Mouse (Mus musculus): ENCODE results near the gene Hist2h4. TPM values are rescaled to one million over a fixed set of nuclear protein-coding genes. Genes with fewer than 3 reads are reported as not detected.

The Hist2h4 gene
- polyA plus RNA-seq, 1 experiment = 0.42 TPM

DNA sequence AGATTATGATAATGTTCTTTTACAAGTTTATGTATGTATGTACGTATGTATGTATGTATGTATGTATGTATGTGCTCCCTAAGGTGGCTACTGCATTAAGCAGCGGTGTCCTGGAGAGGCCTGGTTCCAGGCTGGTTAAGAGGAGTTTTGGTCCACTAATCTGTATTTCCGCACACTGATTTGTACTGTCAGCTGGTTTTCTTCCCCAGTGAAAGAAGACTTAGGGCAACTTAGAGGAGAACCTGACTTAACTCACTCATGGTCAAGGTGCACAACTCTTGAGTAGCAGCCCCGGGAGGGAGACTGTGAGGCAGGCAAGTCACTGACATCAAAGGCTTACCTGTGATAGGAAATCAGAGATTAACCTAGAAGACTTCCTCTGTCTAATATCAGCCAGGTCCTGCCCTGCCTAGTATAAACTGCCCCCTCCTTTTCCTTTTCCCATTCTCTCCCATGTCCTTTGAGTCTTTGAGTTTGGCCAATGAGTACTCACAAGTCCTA lies 26.2 kb downstream of the Hist2h4 start:
- Histone ChIP-seq H3K36me3 (ENCODE audit: control insufficient read depth, insufficient read depth, low read length) (no peaks in the 10 kb centered on the region), H3K27me3 (ENCODE audit: control insufficient read depth, insufficient read depth, low read length) (no peaks in the 10 kb centered on the region), H3K27ac (ENCODE audit: control insufficient read depth, insufficient read depth, low read depth, low read length) (no peak overlapping the region), H3K4me3 (ENCODE audit: control insufficient read depth, low read depth, low read length) (peak overlapping the region; percentile 85), H3K4me1 (ENCODE audit: control insufficient read depth, insufficient read depth, low read length) (peaks cover 5% of the 10 kb centered on the region; the same call in 1 of the 2 replicates)
- TF ChIP-seq POLR2A (IDR thresholded peaks at IDR 0.05; ENCODE audit: control insufficient read depth, low read depth, low read length) = no peak
- TF ChIP-seq CTCF (IDR thresholded peaks at IDR 0.05; ENCODE audit: control insufficient read depth, insufficient read depth, insufficient replicate concordance, low read depth, low read length) = no peak

DNA sequence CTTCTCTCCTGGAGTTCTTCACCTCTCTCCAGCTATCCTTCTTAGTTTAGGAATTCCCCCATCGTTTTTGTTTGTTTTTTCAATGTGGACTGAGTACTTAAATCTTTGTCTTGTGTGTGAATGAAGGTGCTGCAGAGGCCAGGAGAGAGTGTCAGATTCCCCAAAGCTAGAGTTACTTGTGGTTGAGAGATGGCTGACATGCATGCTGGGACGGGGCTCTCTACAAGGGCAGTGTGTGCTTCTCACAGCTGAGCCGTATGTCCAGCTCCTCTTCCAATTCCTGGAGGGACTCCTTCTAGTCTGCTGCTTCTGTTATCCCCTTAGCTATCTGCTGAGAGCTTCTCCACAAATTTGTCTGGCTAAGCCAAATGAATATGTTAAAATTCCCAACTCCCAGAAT lies 27.3 kb downstream of the Hist2h4 start:
- H3K4me3 ChIP-seq (ENCODE audit: control insufficient read depth, low read depth, low read length) = no peak overlapping the region
- no peaks in the 10 kb centered on the region for H3K36me3 ChIP-seq (ENCODE audit: control insufficient read depth, insufficient read depth, low read length)
- H3K27me3 ChIP-seq (ENCODE audit: control insufficient read depth, insufficient read depth, low read length) = no peaks in the 10 kb centered on the region
- no peak for TF ChIP-seq CTCF (IDR thresholded peaks at IDR 0.05; ENCODE audit: control insufficient read depth, insufficient read depth, insufficient replicate concordance, low read depth, low read length)
- TF ChIP-seq POLR2A (IDR thresholded peaks at IDR 0.05; ENCODE audit: control insufficient read depth, low read depth, low read length) = no peak
- no peak overlapping the region for H3K27ac ChIP-seq (ENCODE audit: control insufficient read depth, insufficient read depth, low read depth, low read length)
- H3K4me1 ChIP-seq (ENCODE audit: control insufficient read depth, insufficient read depth, low read length) = peaks cover 4% of the 10 kb centered on the region; the same call in 1 of the 2 replicates

DNA sequence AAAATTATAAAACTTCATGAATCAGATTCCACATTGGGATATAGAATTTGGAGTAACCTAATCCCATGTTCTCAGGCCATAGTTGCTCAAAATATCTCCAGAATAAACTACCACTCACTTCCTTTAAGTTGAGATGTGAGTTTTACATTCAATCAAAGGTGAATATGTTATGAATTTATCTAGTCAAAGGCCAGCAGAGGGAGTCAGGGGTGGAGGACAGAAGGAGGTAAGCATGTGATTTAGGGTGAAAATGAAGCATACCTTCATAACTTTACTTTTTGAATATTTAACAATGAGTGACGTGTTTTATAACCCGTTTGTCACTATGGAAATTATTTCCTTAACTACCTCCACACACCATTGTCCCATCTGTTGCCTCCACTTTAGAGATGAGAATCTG lies 28.2 kb downstream of the Hist2h4 start:
- no peaks in the 10 kb centered on the region for H3K27me3 ChIP-seq (ENCODE audit: control insufficient read depth, insufficient read depth, low read length)
- TF ChIP-seq POLR2A (IDR thresholded peaks at IDR 0.05; ENCODE audit: control insufficient read depth, low read depth, low read length) (no peak), CTCF (IDR thresholded peaks at IDR 0.05; ENCODE audit: control insufficient read depth, insufficient read depth, insufficient replicate concordance, low read depth, low read length) (no peak)
- H3K27ac ChIP-seq (ENCODE audit: control insufficient read depth, insufficient read depth, low read depth, low read length) = no peak overlapping the region
- H3K4me3 ChIP-seq (ENCODE audit: control insufficient read depth, low read depth, low read length) = no peak overlapping the region
- H3K36me3 ChIP-seq (ENCODE audit: control insufficient read depth, insufficient read depth, low read length) = no peaks in the 10 kb centered on the region
- H3K4me1 ChIP-seq (ENCODE audit: control insufficient read depth, insufficient read depth, low read length) = peaks cover 3% of the 10 kb centered on the region; the same call in 1 of the 2 replicates

DNA sequence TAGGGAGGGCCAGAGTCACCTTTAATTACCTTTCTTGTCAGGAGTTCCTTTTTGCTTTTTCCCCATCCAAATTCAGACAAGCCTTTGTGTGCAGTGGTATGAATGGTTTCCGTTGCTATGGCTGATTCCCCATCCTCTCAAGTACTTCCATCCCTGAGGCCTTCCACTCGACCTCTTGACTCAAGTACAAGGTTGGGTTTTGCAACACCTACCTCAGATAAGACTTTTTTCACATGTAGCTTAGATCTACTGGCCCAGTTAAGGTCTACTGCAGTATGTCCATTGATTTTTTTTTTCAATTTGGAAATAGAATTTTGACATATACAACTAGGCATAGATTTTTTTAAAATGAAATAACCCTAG lies 31.4 kb downstream of the Hist2h4 start:
- no peaks in the 10 kb centered on the region for H3K36me3 ChIP-seq (ENCODE audit: control insufficient read depth, insufficient read depth, low read length)
- no peak overlapping the region for H3K4me3 ChIP-seq (ENCODE audit: control insufficient read depth, low read depth, low read length)
- H3K27ac ChIP-seq (ENCODE audit: control insufficient read depth, insufficient read depth, low read depth, low read length) = no peak overlapping the region; the same call in 1 of the 2 replicates
- no peaks in the 10 kb centered on the region for H3K27me3 ChIP-seq (ENCODE audit: control insufficient read depth, insufficient read depth, low read length)
- H3K4me1 ChIP-seq (ENCODE audit: control insufficient read depth, insufficient read depth, low read length) = no peaks in the 10 kb centered on the region
- TF ChIP-seq CTCF (IDR thresholded peaks at IDR 0.05; ENCODE audit: control insufficient read depth, insufficient read depth, insufficient replicate concordance, low read depth, low read length) (no peak), POLR2A (IDR thresholded peaks at IDR 0.05; ENCODE audit: control insufficient read depth, low read depth, low read length) (no peak)

DNA sequence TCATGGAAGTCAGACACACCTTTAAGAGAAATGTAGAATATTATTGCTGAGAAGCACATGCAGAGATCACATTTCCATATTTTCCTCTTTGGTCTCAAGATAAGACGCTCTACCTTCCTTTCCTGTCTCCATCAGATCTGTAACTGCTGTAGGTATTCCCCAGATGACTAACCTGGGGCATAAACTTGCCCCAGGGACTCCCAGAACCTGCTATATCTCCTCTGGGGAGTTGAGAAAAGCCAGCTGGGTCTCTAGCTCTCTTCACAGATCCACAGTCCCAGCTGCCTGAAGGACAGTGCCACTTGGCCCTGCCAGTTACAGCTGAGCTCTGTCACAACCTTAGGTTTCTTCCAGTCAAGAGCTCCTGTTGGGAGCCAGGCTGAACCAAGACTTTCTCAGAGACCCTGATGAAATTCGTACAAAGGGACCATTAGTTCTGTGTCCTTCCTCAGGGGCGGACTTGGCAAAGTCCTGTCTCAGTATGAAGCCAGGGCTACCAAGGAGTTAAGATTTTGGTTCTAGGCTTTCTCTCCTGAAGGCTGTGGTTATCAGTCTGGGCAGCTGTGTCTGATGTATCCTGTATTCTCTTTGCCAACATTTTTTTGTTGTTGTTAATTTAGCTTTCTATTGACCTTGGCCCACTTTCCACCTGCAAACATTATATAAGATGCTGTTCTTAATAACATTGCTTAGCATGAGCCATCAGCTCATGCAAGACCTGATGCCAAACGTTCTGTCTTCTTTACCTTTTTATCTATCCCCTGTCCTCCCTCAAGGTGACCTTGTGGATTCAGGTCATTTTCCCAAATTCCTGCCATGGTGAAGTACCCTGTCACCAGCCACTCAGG lies 32.0 kb downstream of the Hist2h4 start:
- Histone ChIP-seq H3K27me3 (ENCODE audit: control insufficient read depth, insufficient read depth, low read length) (no peaks in the 10 kb centered on the region), H3K36me3 (ENCODE audit: control insufficient read depth, insufficient read depth, low read length) (no peaks in the 10 kb centered on the region), H3K27ac (ENCODE audit: control insufficient read depth, insufficient read depth, low read depth, low read length) (peak overlapping the region; percentile 40; the same call in 1 of the 2 replicates), H3K4me3 (ENCODE audit: control insufficient read depth, low read depth, low read length) (no peak overlapping the region), H3K4me1 (ENCODE audit: control insufficient read depth, insufficient read depth, low read length) (no peaks in the 10 kb centered on the region)
- TF ChIP-seq POLR2A (IDR thresholded peaks at IDR 0.05; ENCODE audit: control insufficient read depth, low read depth, low read length) = no peak
- TF ChIP-seq CTCF (IDR thresholded peaks at IDR 0.05; ENCODE audit: control insufficient read depth, insufficient read depth, insufficient replicate concordance, low read depth, low read length) = no peak

DNA sequence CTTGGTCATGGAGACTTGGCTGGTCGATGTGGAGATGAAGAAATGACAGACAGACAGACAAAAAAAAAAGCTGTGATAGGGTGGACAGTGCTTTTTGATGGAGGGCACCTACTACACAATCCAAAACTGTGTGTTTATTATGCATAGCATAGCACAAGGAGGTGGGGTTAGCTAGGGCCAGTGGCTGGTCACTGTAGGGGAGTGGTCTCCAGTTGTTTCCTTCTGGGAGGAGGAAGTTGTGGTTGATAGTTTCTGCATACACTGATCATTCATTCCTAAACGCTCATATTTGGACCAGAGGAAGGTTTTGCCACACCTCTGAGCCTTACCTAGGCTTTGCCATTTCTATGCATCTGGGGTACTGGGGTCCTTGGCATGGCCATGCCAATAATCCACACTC lies 32.7 kb downstream of the Hist2h4 start:
- H3K36me3 ChIP-seq (ENCODE audit: control insufficient read depth, insufficient read depth, low read length) = no peaks in the 10 kb centered on the region
- H3K4me3 ChIP-seq (ENCODE audit: control insufficient read depth, low read depth, low read length) = no peak overlapping the region
- H3K27me3 ChIP-seq (ENCODE audit: control insufficient read depth, insufficient read depth, low read length) = no peaks in the 10 kb centered on the region
- TF ChIP-seq CTCF (IDR thresholded peaks at IDR 0.05; ENCODE audit: control insufficient read depth, insufficient read depth, insufficient replicate concordance, low read depth, low read length) = no peak
- TF ChIP-seq POLR2A (IDR thresholded peaks at IDR 0.05; ENCODE audit: control insufficient read depth, low read depth, low read length) = no peak
- H3K4me1 ChIP-seq (ENCODE audit: control insufficient read depth, insufficient read depth, low read length) = no peaks in the 10 kb centered on the region
- no peak overlapping the region for H3K27ac ChIP-seq (ENCODE audit: control insufficient read depth, insufficient read depth, low read depth, low read length)

DNA sequence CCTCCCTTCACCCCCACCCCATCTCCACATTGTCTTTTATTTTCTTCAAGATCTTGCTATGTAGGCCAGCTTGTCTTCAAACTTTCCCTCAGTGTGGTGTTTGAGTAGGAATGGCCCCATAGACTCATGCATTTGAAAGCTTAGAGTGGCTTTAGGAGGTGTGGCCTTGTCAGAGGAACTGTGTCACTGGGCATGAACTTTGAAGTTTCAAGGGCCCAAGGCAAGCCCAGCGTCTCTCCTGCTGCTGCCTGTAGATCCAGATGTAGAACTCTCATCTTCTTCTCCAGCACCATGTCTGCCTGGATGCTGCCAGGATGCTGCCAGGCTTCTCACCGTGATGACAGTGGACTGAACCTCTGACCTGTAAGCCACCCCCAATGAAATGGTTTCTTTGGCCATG lies 34.3 kb downstream of the Hist2h4 start:
- Histone ChIP-seq H3K4me1 (ENCODE audit: control insufficient read depth, insufficient read depth, low read length) (no peaks in the 10 kb centered on the region), H3K36me3 (ENCODE audit: control insufficient read depth, insufficient read depth, low read length) (no peaks in the 10 kb centered on the region), H3K4me3 (ENCODE audit: control insufficient read depth, low read depth, low read length) (no peak overlapping the region), H3K27me3 (ENCODE audit: control insufficient read depth, insufficient read depth, low read length) (no peaks in the 10 kb centered on the region), H3K27ac (ENCODE audit: control insufficient read depth, insufficient read depth, low read depth, low read length) (no peak overlapping the region)
- TF ChIP-seq CTCF (IDR thresholded peaks at IDR 0.05; ENCODE audit: control insufficient read depth, insufficient read depth, insufficient replicate concordance, low read depth, low read length) (no peak), POLR2A (IDR thresholded peaks at IDR 0.05; ENCODE audit: control insufficient read depth, low read depth, low read length) (no peak)
